Mouse (Mus musculus) cortical plate, adult 2 months (tissue): ENCODE data around the gene Fat3. TPM values are rescaled to one million over a fixed set of nuclear protein-coding genes. Genes with fewer than 3 reads are reported as not detected.

Source experiments
- H3K27ac ChIP-seq: fragments of 200-500 bp; 2 replicates; pipeline ENCODE4 v1.5.1; 2012; ENCODE audit warnings: low read length, control low read depth, inconsistent platforms; ENCODE audit not compliant: insufficient read depth
- H3K4me1 ChIP-seq: fragments of 200-500 bp; 2 replicates; pipeline ENCODE4 v1.6.1; 2011; ENCODE audit warnings: low read length; ENCODE audit not compliant: control insufficient read depth, insufficient read depth
- H3K4me3 ChIP-seq: fragments of 200-500 bp; 2 replicates; pipeline ENCODE4 v1.5.1; 2011; ENCODE audit warnings: mild to moderate bottlenecking, low read length, control low read depth; ENCODE audit not compliant: insufficient read depth
- CTCF ChIP-seq: fragments of 200-500 bp; IDR thresholded peaks from 2 replicates; pipeline ENCODE4 v1.5.1; 2011; ENCODE audit warnings: mild to moderate bottlenecking, control low read depth, low read length; ENCODE audit not compliant: insufficient read depth; ENCODE audit errors: extremely low read depth
- POLR2A ChIP-seq: fragments of 200-500 bp; IDR thresholded peaks from 2 replicates; pipeline ENCODE4 v1.6.1; 2011; ENCODE audit warnings: mild to moderate bottlenecking, low read length, control low read depth; ENCODE audit not compliant: insufficient read depth; ENCODE audit errors: extremely low read depth
- polyA plus RNA-seq: library from polyadenylated mRNA; depleted of rRNA; stranded (reverse); fragments of >200 nt; gene quantifications from 2 replicates; pipeline ENCODE4 v1.2.3, GENCODE M21; 2012

Gene Fat3
- polyA plus RNA-seq, 1 experiment: 26.8 TPM

- no peaks in the 10 kb centered on the region for H3K4me1 ChIP-seq
- TF ChIP-seq CTCF (no peak), POLR2A (no peak)
- H3K27ac ChIP-seq: no peak overlapping the region
- H3K4me3 ChIP-seq: no peak overlapping the region
These were observed 341.7 kb downstream of the Fat3 start for GRCm38 (mm10) chr9:16159366-16159765.

- TF ChIP-seq CTCF (no peak), POLR2A (no peak)
- no peak overlapping the region for H3K4me3 ChIP-seq
- H3K4me1 ChIP-seq: no peaks in the 10 kb centered on the region
- no peak overlapping the region for H3K27ac ChIP-seq
These were observed 347.5 kb downstream of the Fat3 start for GRCm38 (mm10) chr9:16153580-16153930.

GRCm38 (mm10) chr9:16152756-16153579, 348.1 kb downstream of the Fat3 start:
- H3K27ac ChIP-seq: no peak overlapping the region
- no peak for TF ChIP-seq POLR2A
- TF ChIP-seq CTCF: no peak

GRCm38 (mm10) chr9:16150046-16150445, 351.0 kb downstream of the Fat3 start:
- TF ChIP-seq POLR2A (no peak), CTCF (no peak)
- Histone ChIP-seq H3K4me1 (no peaks in the 10 kb centered on the region; the same call in 1 of the 2 replicates), H3K4me3 (no peak overlapping the region), H3K27ac (no peak overlapping the region)

More at GRCm38 (mm10) chr9:16152756-16153579, 348.1 kb downstream of the Fat3 start:
- Histone ChIP-seq H3K4me3 (no peak overlapping the region), H3K4me1 (no peaks in the 10 kb centered on the region)

- H3K27ac ChIP-seq: no peak overlapping the region
- TF ChIP-seq CTCF: no peak
- TF ChIP-seq POLR2A: no peak
- peaks cover 3% of the 10 kb centered on the region for H3K4me1 ChIP-seq
- H3K4me3 ChIP-seq: no peak overlapping the region
These were observed 353.4 kb downstream of the Fat3 start for GRCm38 (mm10) chr9:16147735-16148134.

GRCm38 (mm10) chr9:16144684-16145083, 356.4 kb downstream of the Fat3 start:
- TF ChIP-seq POLR2A: no peak
- TF ChIP-seq CTCF: no peak
- Histone ChIP-seq H3K27ac (no peak overlapping the region), H3K4me3 (no peak overlapping the region), H3K4me1 (peaks cover 3% of the 10 kb centered on the region)

GRCm38 (mm10) chr9:16139300-16139699, 361.8 kb downstream of the Fat3 start:
- Histone ChIP-seq H3K27ac (no peak overlapping the region), H3K4me3 (no peak overlapping the region), H3K4me1 (no peaks in the 10 kb centered on the region; the same call in 1 of the 2 replicates)
- no peak for TF ChIP-seq POLR2A
- TF ChIP-seq CTCF: no peak

- Histone ChIP-seq H3K4me1 (no peaks in the 10 kb centered on the region), H3K27ac (no peak overlapping the region), H3K4me3 (no peak overlapping the region)
- TF ChIP-seq CTCF (no peak), POLR2A (no peak)
These were observed 368.0 kb downstream of the Fat3 start for GRCm38 (mm10) chr9:16133098-16133497.

GRCm38 (mm10) chr9:16132594-16132993, 368.5 kb downstream of the Fat3 start:
- no peak overlapping the region for H3K27ac ChIP-seq
- no peak for TF ChIP-seq POLR2A
- no peak for TF ChIP-seq CTCF
- no peaks in the 10 kb centered on the region for H3K4me1 ChIP-seq
- no peak overlapping the region for H3K4me3 ChIP-seq

GRCm38 (mm10) chr9:16121756-16122155, 379.3 kb downstream of the Fat3 start:
- H3K4me3 ChIP-seq: no peak overlapping the region
- no peak overlapping the region for H3K27ac ChIP-seq
- TF ChIP-seq CTCF (no peak), POLR2A (no peak)
- H3K4me1 ChIP-seq: no peaks in the 10 kb centered on the region; the same call in 1 of the 2 replicates
